Comparison of ENCODE assay signal across 8 mouse cellular contexts in genomic region chr11:3864343-3864742, GRCm38 (mm10). TPM values are rescaled to one million over a fixed set of nuclear protein-coding genes. Genes with fewer than 3 reads are reported as not detected.
DNase-seq lines count a peak whose midpoint lies in the region; ATAC-seq and TF ChIP-seq lines count a peak whose summit lies in the region.

No protein-coding gene starts in this region.

- no peak for TF ChIP-seq EP300 in lung, postnatal 0 days (IDR thresholded peaks at IDR 0.05)
- TF ChIP-seq EP300 in liver, embryonic 14.5 days (IDR thresholded peaks at IDR 0.05; ENCODE audit: low read depth) = no peak
- TF ChIP-seq EP300 in stomach, postnatal 0 days (optimal IDR thresholded peaks at IDR 0.05) = no peak

- peak overlapping the region; percentile 70; the same call in 1 of the 2 replicates for H3K4me2 ChIP-seq in lung, postnatal 0 days (replicated peaks; ENCODE audit: low read depth, low read length)
- peak overlapping the region; percentile 67 for H3K4me2 ChIP-seq in liver, embryonic 14.5 days (ENCODE audit: low read depth)
- peak overlapping the region; percentile 69 for H3K4me2 ChIP-seq in stomach, postnatal 0 days (replicated peaks; ENCODE audit: low read depth)

- intact Hi-C loops in gastrocnemius, postnatal 36 days (cut with DNase I) = no loop called here

- H3K9ac ChIP-seq in lung, postnatal 0 days (replicated peaks; ENCODE audit: low read depth) = no peak overlapping the region
- no peak overlapping the region for H3K9ac ChIP-seq in liver, embryonic 14.5 days (replicated peaks)
- H3K9ac ChIP-seq in stomach, postnatal 0 days (ENCODE audit: low read length) = no peak overlapping the region

- no peak for DNase-seq in lung, postnatal 0 days (ENCODE audit: low spot score)
- no peak for DNase-seq in lung, postnatal 4 days
- peak; percentile 54 for DNase-seq in forelimb bud, embryonic 11.5 days (ENCODE audit: low read depth, low spot score)
- no peak for DNase-seq in liver, embryonic 14.5 days (ENCODE audit: low read depth in 3 of 3, low spot score in 3 of 3)
- no peak for DNase-seq in stomach, postnatal 0 days (ENCODE audit: low spot score)
- no peak for DNase-seq in frontal cortex, adult 2 months (ENCODE audit: extremely low spot score in 1 of 2, low spot score in 1 of 2)
- no peak for DNase-seq in cerebellum, adult 9-11 months
- no peak for DNase-seq in gastrocnemius, postnatal 36 days

- H3K4me3 ChIP-seq in lung, postnatal 0 days (ENCODE audit: low read depth, low read length) = no peak overlapping the region
- no peak overlapping the region for H3K4me3 ChIP-seq in liver, embryonic 14.5 days (ENCODE audit: insufficient read depth in 1 of 2, low read depth in 2 of 2, low read length in 2 of 2)
- H3K4me3 ChIP-seq in stomach, postnatal 0 days (ENCODE audit: low read depth, low read length) = peak overlapping the region; percentile 41; the same call in 1 of the 2 replicates

- no peaks in the 10 kb centered on the region for H3K9me3 ChIP-seq in lung, postnatal 0 days (ENCODE audit: low read length)
- H3K9me3 ChIP-seq in liver, embryonic 14.5 days (ENCODE audit: control insufficient read depth, low read length) = no peaks in the 10 kb centered on the region
- H3K9me3 ChIP-seq in stomach, postnatal 0 days (ENCODE audit: control insufficient read depth, low read length) = no peaks in the 10 kb centered on the region

- H3K27ac ChIP-seq in lung, postnatal 0 days (ENCODE audit: low read length) = no peak overlapping the region
- H3K27ac ChIP-seq in liver, embryonic 14.5 days = no peak overlapping the region
- no peak overlapping the region for H3K27ac ChIP-seq in stomach, postnatal 0 days (replicated peaks)

- 30% methylated on average over 6 of the region's 6 CpGs for WGBS in lung, postnatal 0 days
- WGBS in liver, embryonic 14.5 days (ENCODE audit: insufficient replicate concordance) = 32% methylated on average over 6 of the region's 6 CpGs
- 40% methylated on average over 6 of the region's 6 CpGs for WGBS in stomach, postnatal 0 days

- no peaks in the 10 kb centered on the region for H3K4me1 ChIP-seq in lung, postnatal 0 days (ENCODE audit: insufficient read depth, low read depth, low read length)
- H3K4me1 ChIP-seq in liver, embryonic 14.5 days (replicated peaks; ENCODE audit: control insufficient read depth in 2 of 2, insufficient read depth in 2 of 2, low read length in 1 of 2) = peaks cover 2 to 5% of the 10 kb centered on the region in 2 experiments; a peak in 2 of 4 replicates
- 0 out of 2 replicates have a peak, but pooled peaks cover 2% of the 10 kb centered on the region for H3K4me1 ChIP-seq in stomach, postnatal 0 days (replicated peaks; ENCODE audit: control insufficient read depth, insufficient read depth)

- ATAC-seq in lung, postnatal 0 days = no peak
- no peak for ATAC-seq in liver, embryonic 14.5 days (ENCODE audit: insufficient read depth)
- ATAC-seq in stomach, postnatal 0 days (ENCODE audit: low FRiP score, low TSS enrichment) = no peak

- TF ChIP-seq CTCF in lung, postnatal 0 days (IDR thresholded peaks at IDR 0.05) = no peak
- no peak for TF ChIP-seq CTCF in liver, embryonic 14.5 days (IDR thresholded peaks at IDR 0.05; ENCODE audit: low read depth)
- no peak for TF ChIP-seq CTCF in stomach, postnatal 0 days (IDR thresholded peaks at IDR 0.05; ENCODE audit: low read depth)

- H3K36me3 ChIP-seq in lung, postnatal 0 days (ENCODE audit: insufficient read depth, low read length) = no peaks in the 10 kb centered on the region
- H3K36me3 ChIP-seq in liver, embryonic 14.5 days (replicated peaks; ENCODE audit: control insufficient read depth, insufficient read depth, low read depth) = no peaks in the 10 kb centered on the region
- no peaks in the 10 kb centered on the region for H3K36me3 ChIP-seq in stomach, postnatal 0 days (ENCODE audit: control insufficient read depth, insufficient read depth, low read length)

- no peaks in the 10 kb centered on the region; the same call in 1 of the 2 replicates for H3K27me3 ChIP-seq in lung, postnatal 0 days (replicated peaks; ENCODE audit: insufficient read depth, low read length)
- peaks cover 8% of the 10 kb centered on the region; the same call in 1 of the 2 replicates for H3K27me3 ChIP-seq in liver, embryonic 14.5 days (ENCODE audit: control insufficient read depth, insufficient read depth, low read length)
- no peaks in the 10 kb centered on the region for H3K27me3 ChIP-seq in stomach, postnatal 0 days (ENCODE audit: control insufficient read depth, insufficient read depth, low read length)

RNA-seq across cellular contexts. Expression of gene Osbp2, which starts 0.6 kb away (rescaled TPM):
- 0.11 and 0.17 TPM in 2 replicates for polyA plus RNA-seq in lung, postnatal 0 days (2015; fragmentation: Nextera tagmentation; extraction: Ambion mirVana)
- 0.03 and 0.40 TPM in 2 replicates for polyA plus RNA-seq in liver, embryonic 14.5 days (2012; rRNA removed)
- polyA plus RNA-seq in liver, embryonic 14.5 days (2014; fragmentation: Nextera tagmentation; extraction: Ambion mirVana) = 0.05 and 0.18 TPM in 2 replicates
- 0.42 and 0.69 TPM in 2 replicates for polyA plus RNA-seq in stomach, postnatal 0 days (2015; fragmentation: Nextera tagmentation; extraction: Ambion mirVana)
- 65.4 TPM in 2 replicates for polyA plus RNA-seq in frontal cortex, adult 2 months (2012; rRNA removed)
- under 1 TPM; 0.30 to 0.66 TPM for total RNA-seq in gastrocnemius, postnatal 36 days (2021)

RNA-seq across cellular contexts. Expression of gene 4921536K21Rik, which starts 30.6 kb away (rescaled TPM):
- 0.23 and 0.31 TPM in 2 replicates for polyA plus RNA-seq in lung, postnatal 0 days (2015; fragmentation: Nextera tagmentation; extraction: Ambion mirVana)
- 0.02 and 0.06 TPM in 2 replicates for polyA plus RNA-seq in liver, embryonic 14.5 days (2012; rRNA removed)
- not detected in 2 replicates for polyA plus RNA-seq in liver, embryonic 14.5 days (2014; fragmentation: Nextera tagmentation; extraction: Ambion mirVana)
- 0.12 TPM in 2 replicates for polyA plus RNA-seq in stomach, postnatal 0 days (2015; fragmentation: Nextera tagmentation; extraction: Ambion mirVana)
- polyA plus RNA-seq in frontal cortex, adult 2 months (2012; rRNA removed) = 0.28 and 0.46 TPM in 2 replicates
- under 1 TPM; 0.10 to 0.13 TPM for total RNA-seq in gastrocnemius, postnatal 36 days (2021)

RNA-seq across cellular contexts. Expression of gene Dusp18, which starts 30.7 kb away (rescaled TPM):
- 8.3 and 9.3 TPM in 2 replicates for polyA plus RNA-seq in lung, postnatal 0 days (2015; fragmentation: Nextera tagmentation; extraction: Ambion mirVana)
- polyA plus RNA-seq in liver, embryonic 14.5 days (2012; rRNA removed) = 0.15 and 0.16 TPM in 2 replicates
- 0.20 and 0.27 TPM in 2 replicates for polyA plus RNA-seq in liver, embryonic 14.5 days (2014; fragmentation: Nextera tagmentation; extraction: Ambion mirVana)
- 2.8 TPM in 2 replicates for polyA plus RNA-seq in stomach, postnatal 0 days (2015; fragmentation: Nextera tagmentation; extraction: Ambion mirVana)
- polyA plus RNA-seq in frontal cortex, adult 2 months (2012; rRNA removed) = 18.4 and 20.3 TPM in 2 replicates
- total RNA-seq in gastrocnemius, postnatal 36 days (2021) = 10 to 100 TPM in 1 of 2 experiments, 1 to 10 TPM in 1; 5.9 to 11.4 TPM

RNA-seq across cellular contexts. Expression of gene Slc35e4, which starts 50.1 kb away (rescaled TPM):
- polyA plus RNA-seq in lung, postnatal 0 days (2015; fragmentation: Nextera tagmentation; extraction: Ambion mirVana) = 8.6 and 10.3 TPM in 2 replicates
- 0.22 and 0.31 TPM in 2 replicates for polyA plus RNA-seq in liver, embryonic 14.5 days (2012; rRNA removed)
- 0.33 and 0.37 TPM in 2 replicates for polyA plus RNA-seq in liver, embryonic 14.5 days (2014; fragmentation: Nextera tagmentation; extraction: Ambion mirVana)
- 7.3 and 7.5 TPM in 2 replicates for polyA plus RNA-seq in stomach, postnatal 0 days (2015; fragmentation: Nextera tagmentation; extraction: Ambion mirVana)
- polyA plus RNA-seq in frontal cortex, adult 2 months (2012; rRNA removed) = 23.9 and 24.0 TPM in 2 replicates
- total RNA-seq in gastrocnemius, postnatal 36 days (2021) = 10 to 100 TPM; 20.4 to 21.2 TPM

Comparison
In these comparisons a context has a peak if more than half of its experiments do, and no peak if none do; other contexts are left out.
1. RNA of gene Osbp2, which starts 0.6 kb away (polyA plus RNA-seq): 65.4 TPM in frontal cortex, adult 2 months; 0.42 to 0.69 TPM in stomach, postnatal 0 days, 0.03 to 0.40 TPM in liver, embryonic 14.5 days and 0.11 to 0.17 TPM in lung, postnatal 0 days; every median in the first group is over 10 times any median in the second.
2. Peak in every context shown above with its lines, with median percentiles within 50 percentile points of each other: H3K4me2 ChIP-seq.